Mouse (Mus musculus): ENCODE measurements around the gene Mcoln3.

The Mcoln3 gene

GRCm38 (mm10) chr3:146117258-146117996, at the start of gene Mcoln3:
TSS of gene Mcoln3 (plus strand) at chr3:146117450.
- in situ Hi-C loops (cut with MseI, MboI) = no loop called here

- in situ Hi-C loops (cut with MseI, MboI) = no loop called here
Observed at GRCm38 (mm10) chr3:146069276-146069675, 48.0 kb upstream of the Mcoln3 start.

- in situ Hi-C loops (cut with MseI, MboI) = no loop called here
Observed at GRCm38 (mm10) chr3:146072780-146073179, 44.5 kb upstream of the Mcoln3 start.

GRCm38 (mm10) chr3:146080241-146080640, 37.0 kb upstream of the Mcoln3 start:
- in situ Hi-C loops (cut with MseI, MboI) = no loop called here

GRCm38 (mm10) chr3:146090988-146091657, 26.1 kb upstream of the Mcoln3 start:
- in situ Hi-C loops (cut with MseI, MboI) = no loop called here

GRCm38 (mm10) chr3:146095066-146095465, 22.2 kb upstream of the Mcoln3 start:
- in situ Hi-C loops (cut with MseI, MboI) = no loop called here

GRCm38 (mm10) chr3:146096986-146097385, 20.3 kb upstream of the Mcoln3 start:
- in situ Hi-C loops (cut with MseI, MboI) = no loop called here

GRCm38 (mm10) chr3:146097861-146098260, 19.4 kb upstream of the Mcoln3 start:
- in situ Hi-C loops (cut with MseI, MboI) = no loop called here

- in situ Hi-C loops (cut with MseI, MboI) = no loop called here
Observed at GRCm38 (mm10) chr3:146099925-146100324, 17.3 kb upstream of the Mcoln3 start.

- in situ Hi-C loops (cut with MseI, MboI) = no loop called here
Observed at GRCm38 (mm10) chr3:146102049-146102448, 15.2 kb upstream of the Mcoln3 start.

- in situ Hi-C loops (cut with MseI, MboI) = no loop called here
Observed at GRCm38 (mm10) chr3:146107116-146107849, 10.0 kb upstream of the Mcoln3 start.

GRCm38 (mm10) chr3:146107921-146108571, 9.2 kb upstream of the Mcoln3 start, which contains the start of gene Wdr63:
TSS of gene Wdr63 (minus strand) at chr3:146108130.
- in situ Hi-C loops (cut with MseI, MboI) = no loop called here

GRCm38 (mm10) chr3:146108945-146109344, 8.3 kb upstream of the Mcoln3 start:
- in situ Hi-C loops (cut with MseI, MboI) = no loop called here

GRCm38 (mm10) chr3:146110358-146110757, 6.9 kb upstream of the Mcoln3 start:
- in situ Hi-C loops (cut with MseI, MboI) = no loop called here

- in situ Hi-C loops (cut with MseI, MboI) = no loop called here
Observed at GRCm38 (mm10) chr3:146110916-146111315, 6.3 kb upstream of the Mcoln3 start.

GRCm38 (mm10) chr3:146117997-146118457, 777 bp downstream of the Mcoln3 start:
- in situ Hi-C loops (cut with MseI, MboI) = no loop called here

- in situ Hi-C loops (cut with MseI, MboI) = no loop called here
Observed at GRCm38 (mm10) chr3:146121310-146122124, 4.3 kb downstream of the Mcoln3 start.

GRCm38 (mm10) chr3:146122125-146122420, 4.8 kb downstream of the Mcoln3 start:
- in situ Hi-C loops (cut with MseI, MboI) = no loop called here

- in situ Hi-C loops (cut with MseI, MboI) = no loop called here
Observed at GRCm38 (mm10) chr3:146122807-146123463, 5.7 kb downstream of the Mcoln3 start.

- in situ Hi-C loops (cut with MseI, MboI) = no loop called here
Observed at GRCm38 (mm10) chr3:146123464-146123825, 6.2 kb downstream of the Mcoln3 start.

- in situ Hi-C loops (cut with MseI, MboI) = no loop called here
Observed at GRCm38 (mm10) chr3:146127205-146127604, 10.0 kb downstream of the Mcoln3 start.

Data from mouse trophoblast stem cell (cell line).